Mouse (Mus musculus) hindbrain, embryonic 11.5 days (tissue): ENCODE data around the gene Nfatc3. TPM values are rescaled to one million over a fixed set of nuclear protein-coding genes. Genes with fewer than 3 reads are reported as not detected.

Experiments used
- ATAC-seq: fragments of 200-750 bp; cut with Nextera tagmentation; 2 replicates; pipeline ENCODE4 v1.8.0; 2017; ENCODE audit warnings: mild to moderate bottlenecking, moderate TSS enrichment, moderate library complexity; ENCODE audit not compliant: low FRiP score
- DNase-seq: peaks from one replicate; pipeline ENCODE4 v3.0.0-alpha.2; 2015; ENCODE audit warnings: low spot score
- H3K27ac ChIP-seq: fragments of 300-500 bp; sonication (generic); 2 replicates; pipeline ENCODE4 v1.5.1; 2014; ENCODE audit warnings: mild to moderate bottlenecking, low read depth, low read length
- H3K27me3 ChIP-seq: fragments of 300-500 bp; sonication (generic); 2 replicates; pipeline ENCODE4 v1.6.1; 2014; ENCODE audit warnings: mild to moderate bottlenecking, low read length, moderate library complexity, mixed read lengths; ENCODE audit not compliant: control insufficient read depth, insufficient read depth
- H3K36me3 ChIP-seq: fragments of 300-500 bp; sonication (generic); 2 replicates; pipeline ENCODE4 v1.6.1; 2014; ENCODE audit warnings: mild to moderate bottlenecking, low read length, moderate library complexity, mixed read lengths; ENCODE audit not compliant: control insufficient read depth, insufficient read depth
- H3K4me1 ChIP-seq: fragments of 300-500 bp; sonication (generic); replicated peaks from 2 replicates; pipeline ENCODE4 v1.6.1; 2014; ENCODE audit warnings: low read length, mixed read lengths; ENCODE audit not compliant: control insufficient read depth, insufficient read depth
- H3K4me2 ChIP-seq: fragments of 300-500 bp; sonication (generic); replicated peaks from 2 replicates; pipeline ENCODE4 v1.6.1; 2014; ENCODE audit warnings: mild to moderate bottlenecking, low read depth, low read length
- H3K4me3 ChIP-seq: fragments of 300-500 bp; sonication (generic); 2 replicates; pipeline ENCODE4 v1.5.1; 2014; ENCODE audit warnings: low read depth, low read length
- H3K9ac ChIP-seq: fragments of 300-500 bp; sonication (generic); 2 replicates; pipeline ENCODE4 v1.6.1; 2014; ENCODE audit warnings: low read depth, low read length
- H3K9me3 ChIP-seq: fragments of 300-500 bp; sonication (generic); 2 replicates; pipeline ENCODE4 v1.6.1; 2016; ENCODE audit warnings: low read length; ENCODE audit not compliant: control insufficient read depth
- WGBS: fragments of 180-500 bp; shearing (Covaris S2); extraction: QIAGEN DNeasy Blood & Tissue Kit; methylation state at CpG from one replicate; pipeline ENCODE4 v1.1.7; 2014; 5-methylcytosine and 5-hydroxymethylcytosine counted together
- polyA plus RNA-seq: library from polyadenylated mRNA; unstranded; fragments of >200 nt; fragmentation: Nextera tagmentation; extraction: Ambion mirVana; gene quantifications from 2 replicates; pipeline ENCODE4 v1.2.1, GENCODE M21; 2014

Gene Nfatc3
- polyA plus RNA-seq, 1 experiment from 2014 or later = 8.1 TPM

DNA sequence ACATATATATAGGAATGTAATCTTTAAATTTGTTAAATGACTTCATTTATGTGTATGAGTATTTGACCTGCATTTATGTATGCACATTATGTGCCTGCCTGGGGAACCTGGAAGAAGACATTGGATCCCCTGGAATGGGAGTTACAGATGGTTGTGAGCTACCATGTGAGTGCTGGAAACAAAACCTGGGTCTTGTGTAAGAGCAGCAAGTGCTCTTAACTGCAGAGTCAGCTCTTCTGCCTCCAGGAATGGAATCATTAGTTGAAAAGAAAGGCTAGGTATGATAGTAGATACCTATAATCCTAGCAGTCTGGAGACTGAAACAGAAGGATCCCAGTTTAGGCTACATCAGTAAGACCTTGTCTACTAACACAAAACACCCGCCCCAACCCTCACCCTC is 67.4 kb downstream of the Nfatc3 start:
- ATAC-seq (no peak), DNase-seq (no peak)
- no peaks in the 10 kb centered on the region for H3K9me3 ChIP-seq
- WGBS = 96% methylated on average over 1 of the region's 1 CpGs
- no peak overlapping the region for H3K4me2 ChIP-seq
- H3K9ac ChIP-seq = no peak overlapping the region
- H3K4me1 ChIP-seq = no peaks in the 10 kb centered on the region
- H3K36me3 ChIP-seq = no peaks in the 10 kb centered on the region
- H3K4me3 ChIP-seq = no peak overlapping the region
- no peak overlapping the region for H3K27ac ChIP-seq
- no peaks in the 10 kb centered on the region for H3K27me3 ChIP-seq

DNA sequence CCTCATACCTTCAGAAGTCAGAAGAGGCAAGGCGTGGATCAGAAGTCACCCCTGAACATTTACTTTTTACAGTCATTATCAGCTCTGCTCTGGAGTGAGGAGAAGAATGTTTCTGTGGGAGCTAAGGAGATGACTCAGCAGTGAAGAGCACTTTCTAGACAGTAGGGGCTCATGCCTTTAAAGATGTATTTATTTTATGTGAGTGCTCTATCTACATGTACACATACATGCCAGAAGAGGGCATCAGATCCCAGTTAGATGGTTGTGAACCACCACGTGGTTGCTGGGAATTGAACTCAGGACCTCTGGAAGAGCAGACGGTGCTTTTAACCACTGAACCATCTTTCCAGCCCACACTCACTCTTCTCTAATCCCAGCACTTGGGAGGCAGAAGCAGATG is 68.4 kb downstream of the Nfatc3 start:
- ATAC-seq (no peak), DNase-seq (no peak)
- 79% methylated on average over 3 of the region's 3 CpGs for WGBS
- H3K36me3 ChIP-seq = no peaks in the 10 kb centered on the region
- H3K9ac ChIP-seq = no peak overlapping the region
- no peaks in the 10 kb centered on the region for H3K27me3 ChIP-seq
- no peaks in the 10 kb centered on the region for H3K4me1 ChIP-seq
- no peaks in the 10 kb centered on the region for H3K9me3 ChIP-seq
- no peak overlapping the region for H3K4me3 ChIP-seq
- no peak overlapping the region for H3K27ac ChIP-seq
- H3K4me2 ChIP-seq = no peak overlapping the region

DNA sequence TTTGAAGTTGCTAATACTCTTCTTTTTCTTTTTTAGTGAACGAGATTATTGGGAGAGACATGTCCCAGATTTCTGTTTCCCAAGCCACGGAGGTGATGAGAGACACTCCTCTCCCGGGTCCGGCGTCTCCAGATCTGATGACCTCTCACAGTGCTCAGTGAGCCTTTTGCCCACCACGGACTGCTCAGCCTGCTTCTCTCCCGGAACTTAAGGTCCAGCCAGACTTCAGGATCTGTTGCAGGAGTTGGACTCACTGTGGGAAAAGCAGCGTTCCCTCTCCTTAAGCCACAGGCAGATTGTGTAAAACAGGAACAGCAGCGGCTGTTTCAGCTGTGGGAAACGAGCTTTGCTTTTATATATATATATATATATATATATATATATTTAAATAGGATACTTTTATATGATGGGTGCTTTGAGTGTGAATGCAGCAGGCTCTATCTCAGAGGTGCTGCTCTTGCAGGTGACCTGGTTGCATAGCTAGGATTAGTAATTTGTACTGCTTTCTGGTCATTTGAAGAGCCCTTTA is 69.3 kb downstream of the Nfatc3 start:
- no peaks in the 10 kb centered on the region for H3K36me3 ChIP-seq
- DNase-seq = no peak
- no peaks in the 10 kb centered on the region for H3K9me3 ChIP-seq
- no peaks in the 10 kb centered on the region for H3K27me3 ChIP-seq
- H3K27ac ChIP-seq = no peak overlapping the region
- H3K9ac ChIP-seq = no peak overlapping the region
- ATAC-seq = no peak
- no peak overlapping the region for H3K4me2 ChIP-seq
- H3K4me3 ChIP-seq = no peak overlapping the region
- H3K4me1 ChIP-seq = no peaks in the 10 kb centered on the region
- 91% methylated on average over 10 of the region's 10 CpGs for WGBS

DNA sequence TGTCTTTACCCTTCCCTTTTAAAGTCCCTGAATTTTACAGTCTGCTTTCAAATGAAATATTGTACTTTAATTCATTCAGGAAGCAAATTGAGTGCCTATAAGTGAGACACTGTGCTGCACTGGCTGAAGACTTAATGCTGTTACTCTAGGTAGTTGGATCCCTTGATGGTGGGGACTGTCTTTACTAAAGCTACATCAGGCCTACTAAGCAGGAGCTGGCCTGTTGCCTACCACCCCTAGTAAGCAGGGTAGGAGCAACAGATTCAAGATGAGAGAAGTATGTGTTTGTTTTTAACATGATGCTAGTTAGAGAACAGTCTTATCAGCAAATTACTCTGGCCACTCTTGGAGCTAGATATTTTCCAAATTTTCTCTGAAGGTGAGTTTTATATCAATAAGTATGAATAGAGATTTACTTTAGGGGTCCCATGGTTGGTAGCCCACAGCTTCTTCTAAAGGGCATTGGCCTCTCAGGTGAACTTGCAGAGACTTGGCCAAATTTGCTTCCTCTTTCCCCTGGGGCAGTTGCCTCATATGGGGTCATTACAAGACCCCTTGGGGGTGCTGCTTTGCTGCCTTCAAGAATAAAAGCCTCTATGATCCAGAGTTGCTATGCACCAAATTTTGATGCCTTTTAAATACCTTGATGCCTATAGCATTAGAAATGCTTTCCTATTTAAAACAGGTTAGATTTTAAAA is 70.7 kb downstream of the Nfatc3 start:
- H3K9me3 ChIP-seq = no peaks in the 10 kb centered on the region
- peaks cover 8% of the 10 kb centered on the region for H3K27me3 ChIP-seq
- ATAC-seq (no peak), DNase-seq (no peak)
- H3K9ac ChIP-seq = no peak overlapping the region
- no peak overlapping the region for H3K27ac ChIP-seq
- H3K36me3 ChIP-seq = no peaks in the 10 kb centered on the region
- no peak overlapping the region for H3K4me2 ChIP-seq
- H3K4me3 ChIP-seq = no peak overlapping the region
- no peaks in the 10 kb centered on the region for H3K4me1 ChIP-seq

DNA sequence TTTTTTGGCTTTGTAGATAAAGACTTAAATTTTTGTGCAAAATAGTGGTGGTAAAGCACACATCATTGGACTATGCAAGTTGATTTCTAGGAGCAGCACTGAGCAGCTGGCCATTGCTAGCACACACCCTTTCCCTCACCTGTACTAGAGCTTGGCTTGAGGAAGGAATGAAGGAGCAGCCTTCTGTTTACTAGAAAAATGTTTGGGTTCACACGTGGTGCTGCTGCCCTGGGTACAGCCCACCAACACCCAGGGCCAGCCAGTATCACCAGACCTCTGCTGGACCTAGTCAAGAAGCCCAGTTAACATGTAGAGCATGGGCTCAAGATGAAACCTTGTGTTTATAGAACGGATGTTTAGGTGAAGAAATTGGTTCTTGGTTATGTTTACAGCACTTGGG is 71.4 kb downstream of the Nfatc3 start:
- H3K27ac ChIP-seq = no peak overlapping the region
- H3K4me3 ChIP-seq = no peak overlapping the region
- H3K36me3 ChIP-seq = no peaks in the 10 kb centered on the region
- 82% methylated on average over 2 of the region's 2 CpGs for WGBS
- no peak for ATAC-seq
- no peak overlapping the region for H3K4me2 ChIP-seq
- no peak overlapping the region for H3K9ac ChIP-seq
- no peak for DNase-seq
- no peaks in the 10 kb centered on the region for H3K4me1 ChIP-seq
- no peaks in the 10 kb centered on the region for H3K9me3 ChIP-seq
- H3K27me3 ChIP-seq = peaks cover 14% of the 10 kb centered on the region

DNA sequence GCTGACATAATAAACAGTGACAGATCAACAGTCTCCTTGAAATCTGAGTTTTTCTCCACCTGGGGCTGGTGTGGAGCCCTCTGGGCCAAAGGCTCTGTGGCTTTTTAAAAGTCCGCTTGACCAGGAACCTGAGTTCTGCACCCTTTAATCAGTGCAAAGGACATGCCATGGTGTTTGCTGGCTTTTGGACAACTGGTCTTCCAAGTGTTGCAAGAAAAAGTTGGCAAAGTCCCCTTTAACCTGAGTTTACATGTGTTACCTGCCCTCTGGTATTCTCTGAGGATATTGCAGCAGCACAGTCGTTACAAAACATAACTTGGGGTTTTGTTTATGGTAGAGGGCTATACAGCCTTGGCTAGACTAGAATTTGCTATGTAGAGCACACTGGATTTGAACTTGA is 71.9 kb downstream of the Nfatc3 start:
- 86% methylated on average over 2 of the region's 2 CpGs for WGBS
- H3K27me3 ChIP-seq = peaks cover 19% of the 10 kb centered on the region
- H3K4me3 ChIP-seq = no peak overlapping the region
- no peaks in the 10 kb centered on the region for H3K36me3 ChIP-seq
- no peak overlapping the region for H3K4me2 ChIP-seq
- H3K27ac ChIP-seq = no peak overlapping the region
- no peak overlapping the region for H3K9ac ChIP-seq
- no peak for DNase-seq
- H3K9me3 ChIP-seq = no peaks in the 10 kb centered on the region
- no peaks in the 10 kb centered on the region for H3K4me1 ChIP-seq
- no peak for ATAC-seq

DNA sequence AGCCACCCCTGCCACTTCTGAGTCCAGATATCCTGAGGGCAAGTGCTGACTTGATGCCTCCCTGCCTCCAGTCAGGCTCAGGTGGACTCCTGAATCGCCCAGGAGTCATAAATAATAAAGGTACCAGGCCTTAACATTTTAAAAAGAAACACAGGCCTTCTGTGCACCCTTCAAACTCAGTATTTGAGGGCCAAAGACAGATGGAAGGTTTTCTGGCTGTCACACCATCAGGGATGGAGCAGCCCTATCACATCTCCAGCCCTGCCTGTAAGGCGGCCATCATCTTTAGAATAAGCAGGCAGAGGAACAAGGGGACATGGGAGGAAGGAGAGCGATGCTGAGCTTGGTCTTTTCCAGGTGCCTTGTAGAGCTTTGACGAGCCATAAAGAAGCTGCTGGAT is 72.4 kb downstream of the Nfatc3 start:
- H3K27me3 ChIP-seq = peaks cover 24% of the 10 kb centered on the region
- ATAC-seq = no peak

DNA sequence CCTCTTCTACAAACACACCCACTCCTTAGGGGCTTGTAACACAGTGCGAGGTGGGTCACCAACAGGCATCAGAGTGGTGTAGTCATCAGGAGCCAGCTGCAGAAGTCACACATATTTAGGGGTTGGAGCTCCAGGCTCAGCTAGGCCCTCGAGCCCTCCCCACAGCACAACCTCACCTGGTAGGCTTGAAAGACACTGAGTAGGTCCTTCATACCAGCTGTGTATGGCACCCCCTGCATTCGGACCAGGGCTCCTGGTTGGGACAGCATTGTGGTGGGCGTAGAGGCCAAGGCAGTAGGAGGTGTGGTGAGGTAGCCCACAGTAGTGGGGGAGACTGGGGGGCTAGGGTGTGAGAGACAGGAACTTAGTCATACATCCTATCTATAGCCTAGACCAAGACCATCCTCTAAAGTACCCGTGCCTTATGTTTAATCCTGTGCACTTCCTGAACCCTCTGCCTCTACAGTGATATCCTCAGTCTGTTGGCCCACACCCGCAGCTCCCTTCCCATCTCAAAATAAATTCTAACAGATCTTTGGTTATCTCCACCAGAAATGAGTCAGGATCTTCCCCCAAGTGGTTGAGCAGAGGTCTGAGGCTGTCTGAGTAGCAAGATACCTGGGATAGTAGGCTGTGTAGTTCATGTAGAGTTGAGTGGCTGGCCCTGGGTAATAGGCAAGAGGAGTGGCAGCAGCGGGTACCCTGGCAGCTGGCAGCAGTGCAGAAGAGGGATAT is 73.0 kb downstream of the Nfatc3 start:
- no peak overlapping the region for H3K27ac ChIP-seq
- H3K27me3 ChIP-seq = peaks cover 30% of the 10 kb centered on the region
- H3K36me3 ChIP-seq = no peaks in the 10 kb centered on the region
- WGBS = 91% methylated on average over 7 of the region's 7 CpGs
- DNase-seq = no peak
- H3K9me3 ChIP-seq = no peaks in the 10 kb centered on the region
- no peak overlapping the region for H3K4me2 ChIP-seq
- peaks cover 8% of the 10 kb centered on the region for H3K4me1 ChIP-seq
- H3K4me3 ChIP-seq = no peak overlapping the region
- ATAC-seq = no peak
- H3K9ac ChIP-seq = no peak overlapping the region

More for the DNA sequence above, 72.4 kb downstream of the Nfatc3 start:
- no peak overlapping the region for H3K27ac ChIP-seq
- H3K4me1 ChIP-seq = peaks cover 1% of the 10 kb centered on the region; the same call in 1 of the 2 replicates
- no peaks in the 10 kb centered on the region for H3K36me3 ChIP-seq
- 96% methylated on average over 4 of the region's 4 CpGs for WGBS
- H3K4me3 ChIP-seq = no peak overlapping the region
- DNase-seq = no peak
- H3K9me3 ChIP-seq = no peaks in the 10 kb centered on the region
- no peak overlapping the region for H3K4me2 ChIP-seq
- H3K9ac ChIP-seq = no peak overlapping the region

DNA sequence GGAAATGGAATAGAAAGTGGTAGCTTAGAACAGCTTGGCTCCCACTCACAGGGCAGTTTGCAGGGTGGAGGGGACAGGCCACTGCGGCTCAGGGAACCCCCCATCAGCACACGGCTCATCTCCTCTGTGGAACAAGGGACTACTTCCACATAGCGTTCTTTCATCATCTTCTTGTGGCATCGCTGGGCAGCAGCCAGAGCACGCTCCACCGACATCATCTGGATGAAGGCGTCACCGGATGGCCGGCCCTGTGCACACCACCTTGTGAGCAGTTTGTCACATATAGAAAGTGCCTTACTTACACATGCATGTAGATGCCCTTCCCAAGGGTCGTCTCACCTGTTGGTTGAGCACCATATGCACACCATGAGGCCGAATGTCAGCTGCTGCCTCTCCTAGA is 73.7 kb downstream of the Nfatc3 start:
- no peak overlapping the region for H3K9ac ChIP-seq
- 91% methylated on average over 11 of the region's 11 CpGs for WGBS
- H3K4me1 ChIP-seq = peaks cover 11% of the 10 kb centered on the region
- H3K36me3 ChIP-seq = no peaks in the 10 kb centered on the region
- ATAC-seq (no peak), DNase-seq (no peak)
- no peaks in the 10 kb centered on the region for H3K9me3 ChIP-seq
- no peak overlapping the region for H3K27ac ChIP-seq
- H3K4me2 ChIP-seq = no peak overlapping the region
- no peak overlapping the region for H3K4me3 ChIP-seq
- H3K27me3 ChIP-seq = peaks cover 37% of the 10 kb centered on the region
